Mouse (Mus musculus): ENCODE data around the gene Vps35l.

Gene Vps35l

GRCm38 (mm10) chr7:118889046-118889680, 149.1 kb downstream of the Vps35l start:
- no peak for DNase-seq

Data from thymus, postnatal 36 days (tissue).